Mouse (Mus musculus): ENCODE results near the gene Lmln. TPM values are rescaled to one million over a fixed set of nuclear protein-coding genes. Genes with fewer than 3 reads are reported as not detected.

Lmln gene
- 1.6 and 2.8 TPM in 2 replicates for polyA plus RNA-seq (2015; fragmentation: Nextera tagmentation; extraction: Ambion mirVana)

- peak within 1 kb of the TSS; percentile 36 for H3K9ac ChIP-seq
- H3K9me3 ChIP-seq = no peaks in the 10 kb centered on the region
- peak within 1 kb of the TSS; percentile 66 for H3K4me3 ChIP-seq (replicated peaks)
- WGBS = under 1% methylated on average over 63 of the region's 64 CpGs
- H3K4me2 ChIP-seq = peak within 1 kb of the TSS; percentile 87
- ATAC-seq (ENCODE audit: insufficient read depth, low FRiP score, low read depth) = peak; percentile 96
- H3K4me1 ChIP-seq = peaks cover 32% of the 10 kb centered on the region
- no peaks in the 10 kb centered on the region for H3K27me3 ChIP-seq (replicated peaks)
- peaks cover 22% of the 10 kb centered on the region for H3K36me3 ChIP-seq
- H3K27ac ChIP-seq = peak within 1 kb of the TSS; percentile 82
Measured at GRCm38 (mm10) chr16:33062024-33062681, at the start of gene Lmln. Lmln (plus strand) TSS chr16:33062521.

- 88% methylated on average over 5 of the region's 5 CpGs for WGBS
- Histone ChIP-seq H3K27me3 (replicated peaks) (no peaks in the 10 kb centered on the region), H3K4me3 (replicated peaks) (no peak overlapping the region), H3K4me2 (no peak overlapping the region), H3K4me1 (0 out of 2 replicates have a peak, but pooled peaks cover 2% of the 10 kb centered on the region), H3K36me3 (peaks cover 31% of the 10 kb centered on the region; the same call in 1 of the 2 replicates), H3K9me3 (no peaks in the 10 kb centered on the region), H3K9ac (no peak overlapping the region), H3K27ac (no peak overlapping the region)
- no peak for ATAC-seq (ENCODE audit: insufficient read depth, low FRiP score, low read depth)
Measured at GRCm38 (mm10) chr16:33013801-33014200, 48.5 kb upstream of the Lmln start.

- no peak overlapping the region for H3K9ac ChIP-seq
- no peaks in the 10 kb centered on the region for H3K27me3 ChIP-seq (replicated peaks)
- no peak for ATAC-seq (ENCODE audit: insufficient read depth, low FRiP score, low read depth)
- no peaks in the 10 kb centered on the region for H3K9me3 ChIP-seq
- H3K4me3 ChIP-seq (replicated peaks) = no peak overlapping the region
- H3K27ac ChIP-seq = no peak overlapping the region
- peaks cover 27% of the 10 kb centered on the region; the same call in 1 of the 2 replicates for H3K36me3 ChIP-seq
- no peak overlapping the region for H3K4me2 ChIP-seq
- H3K4me1 ChIP-seq = peaks cover 5% of the 10 kb centered on the region; the same call in 1 of the 2 replicates
- WGBS = 86% methylated on average over 1 of the region's 1 CpGs
Measured at GRCm38 (mm10) chr16:33014921-33015320, 47.4 kb upstream of the Lmln start.

GRCm38 (mm10) chr16:33015396-33015907 is 46.9 kb upstream of the Lmln start:
- no peak for ATAC-seq (ENCODE audit: insufficient read depth, low FRiP score, low read depth)
- Histone ChIP-seq H3K4me1 (peaks cover 5% of the 10 kb centered on the region; the same call in 1 of the 2 replicates), H3K4me3 (replicated peaks) (no peak overlapping the region), H3K9me3 (no peaks in the 10 kb centered on the region), H3K4me2 (no peak overlapping the region), H3K9ac (no peak overlapping the region), H3K27ac (no peak overlapping the region), H3K36me3 (peaks cover 22% of the 10 kb centered on the region; the same call in 1 of the 2 replicates), H3K27me3 (replicated peaks) (no peaks in the 10 kb centered on the region)
- WGBS = 79% methylated on average over 3 of the region's 3 CpGs

GRCm38 (mm10) chr16:33015986-33016385 is 46.3 kb upstream of the Lmln start:
- no peak overlapping the region for H3K27ac ChIP-seq
- peaks cover 5% of the 10 kb centered on the region; the same call in 1 of the 2 replicates for H3K4me1 ChIP-seq
- H3K36me3 ChIP-seq = peaks cover 16% of the 10 kb centered on the region; the same call in 1 of the 2 replicates
- no peak overlapping the region for H3K4me3 ChIP-seq (replicated peaks)
- H3K9ac ChIP-seq = no peak overlapping the region
- H3K9me3 ChIP-seq = no peaks in the 10 kb centered on the region
- no peak for ATAC-seq (ENCODE audit: insufficient read depth, low FRiP score, low read depth)
- WGBS = 80% methylated on average over 2 of the region's 2 CpGs
- H3K27me3 ChIP-seq (replicated peaks) = no peaks in the 10 kb centered on the region
- no peak overlapping the region for H3K4me2 ChIP-seq

- Histone ChIP-seq H3K4me1 (peaks cover 5% of the 10 kb centered on the region; the same call in 1 of the 2 replicates), H3K4me3 (replicated peaks) (no peak overlapping the region), H3K9me3 (no peaks in the 10 kb centered on the region), H3K27ac (no peak overlapping the region), H3K27me3 (replicated peaks) (no peaks in the 10 kb centered on the region), H3K36me3 (peaks cover 15% of the 10 kb centered on the region; the same call in 1 of the 2 replicates), H3K4me2 (no peak overlapping the region), H3K9ac (no peak overlapping the region)
- 73% methylated on average over 5 of the region's 5 CpGs for whole genome bisulfite sequencing
- ATAC-seq (ENCODE audit: insufficient read depth, low FRiP score, low read depth) = peak; percentile 68; the same call in 1 of the 2 replicates
Measured at GRCm38 (mm10) chr16:33017677-33018349, 44.5 kb upstream of the Lmln start.

- peaks cover 5% of the 10 kb centered on the region; the same call in 1 of the 2 replicates for H3K4me1 ChIP-seq
- WGBS = 60% methylated on average over 21 of the region's 21 CpGs
- H3K36me3 ChIP-seq = 0 out of 2 replicates have a peak, but pooled peaks cover 3% of the 10 kb centered on the region
- no peak overlapping the region for H3K4me3 ChIP-seq (replicated peaks)
- ATAC-seq (ENCODE audit: insufficient read depth, low FRiP score, low read depth) = no peak
- no peaks in the 10 kb centered on the region for H3K27me3 ChIP-seq (replicated peaks)
- H3K27ac ChIP-seq = no peak overlapping the region
- no peak overlapping the region for H3K4me2 ChIP-seq
- H3K9me3 ChIP-seq = no peaks in the 10 kb centered on the region
- no peak overlapping the region for H3K9ac ChIP-seq
Measured at GRCm38 (mm10) chr16:33019117-33019770, 43.1 kb upstream of the Lmln start.

- no peak for ATAC-seq (ENCODE audit: insufficient read depth, low FRiP score, low read depth)
- no peak overlapping the region for H3K4me3 ChIP-seq (replicated peaks)
- no peaks in the 10 kb centered on the region for H3K27me3 ChIP-seq (replicated peaks)
- no peaks in the 10 kb centered on the region for H3K9me3 ChIP-seq
- peaks cover 3% of the 10 kb centered on the region; the same call in 1 of the 2 replicates for H3K4me1 ChIP-seq
- no peak overlapping the region for H3K9ac ChIP-seq
- no peak overlapping the region for H3K27ac ChIP-seq
- WGBS = 77% methylated on average over 3 of the region's 3 CpGs
- no peak overlapping the region for H3K4me2 ChIP-seq
- H3K36me3 ChIP-seq = no peaks in the 10 kb centered on the region
Measured at GRCm38 (mm10) chr16:33021381-33021780, 40.9 kb upstream of the Lmln start.

- Histone ChIP-seq H3K9me3 (no peaks in the 10 kb centered on the region), H3K4me3 (replicated peaks) (no peak overlapping the region), H3K36me3 (no peaks in the 10 kb centered on the region), H3K9ac (no peak overlapping the region), H3K4me1 (peaks cover 3% of the 10 kb centered on the region; the same call in 1 of the 2 replicates), H3K27ac (no peak overlapping the region), H3K4me2 (no peak overlapping the region), H3K27me3 (replicated peaks) (no peaks in the 10 kb centered on the region)
- peak; percentile 75 for ATAC-seq (ENCODE audit: insufficient read depth, low FRiP score, low read depth)
- WGBS = 3% methylated on average over 4 of the region's 4 CpGs
Measured at GRCm38 (mm10) chr16:33023750-33024149, 38.6 kb upstream of the Lmln start.

- ATAC-seq (ENCODE audit: insufficient read depth, low FRiP score, low read depth) = 0 out of 2 replicates have a peak, but pooled peaks have one; percentile 22
- Histone ChIP-seq H3K9me3 (no peaks in the 10 kb centered on the region), H3K27me3 (replicated peaks) (no peaks in the 10 kb centered on the region), H3K4me3 (replicated peaks) (no peak overlapping the region), H3K9ac (no peak overlapping the region), H3K27ac (no peak overlapping the region), H3K4me2 (no peak overlapping the region), H3K4me1 (no peaks in the 10 kb centered on the region), H3K36me3 (no peaks in the 10 kb centered on the region)
- 48% methylated on average over 8 of the region's 8 CpGs for WGBS
Measured at GRCm38 (mm10) chr16:33024456-33025104, 37.7 kb upstream of the Lmln start.

- no peaks in the 10 kb centered on the region for H3K36me3 ChIP-seq
- ATAC-seq (ENCODE audit: insufficient read depth, low FRiP score, low read depth) = no peak
- no peaks in the 10 kb centered on the region for H3K27me3 ChIP-seq (replicated peaks)
- H3K9ac ChIP-seq = no peak overlapping the region
- H3K4me1 ChIP-seq = no peaks in the 10 kb centered on the region
- H3K27ac ChIP-seq = no peak overlapping the region
- 82% methylated on average over 7 of the region's 7 CpGs for WGBS
- H3K4me2 ChIP-seq = no peak overlapping the region
- H3K9me3 ChIP-seq = no peaks in the 10 kb centered on the region
- H3K4me3 ChIP-seq (replicated peaks) = no peak overlapping the region
Measured at GRCm38 (mm10) chr16:33026357-33026756, 36.0 kb upstream of the Lmln start.

All from stomach, embryonic 15.5 days (tissue).